ENCODE assay signal across 7 mouse cellular contexts in the genomic region with DNA sequence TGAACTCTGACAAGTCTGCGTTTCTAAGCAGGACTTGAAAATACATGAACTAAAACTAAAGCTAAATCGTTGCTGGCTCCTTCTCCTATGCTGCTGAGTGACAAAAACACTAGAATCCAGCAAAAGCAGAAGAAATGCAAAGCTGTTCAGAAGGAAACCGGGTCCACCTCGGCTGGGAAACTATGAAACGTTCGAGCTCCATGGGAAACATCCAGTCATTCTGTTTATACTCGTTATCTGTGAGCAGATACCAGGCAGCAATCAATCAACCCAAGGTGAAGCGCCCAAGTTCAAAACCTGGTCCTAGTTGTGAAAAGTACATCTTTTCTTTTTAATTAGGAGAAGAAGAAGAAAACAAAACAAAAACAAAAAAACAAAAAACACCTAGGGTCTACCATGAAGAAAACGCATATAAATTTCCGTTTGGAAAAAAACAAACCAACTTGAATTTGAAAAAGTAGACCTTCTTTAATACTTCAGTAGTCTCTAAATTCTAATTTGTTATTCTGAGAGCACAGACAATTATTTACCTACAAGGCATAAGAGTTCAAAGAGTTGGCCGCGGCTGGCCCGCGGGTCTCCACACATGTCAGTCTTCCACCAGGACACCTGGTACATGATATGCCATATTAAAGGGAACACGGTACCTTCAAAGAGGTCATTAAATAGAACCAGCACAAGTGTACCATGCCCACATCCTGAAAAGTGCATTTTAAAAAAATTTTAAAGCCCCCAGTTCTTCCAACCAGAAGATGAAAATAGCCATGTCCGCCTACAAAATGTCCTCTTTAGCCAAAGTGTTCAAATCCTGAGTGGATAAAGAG. TPM values are rescaled to one million over a fixed set of nuclear protein-coding genes. Genes with fewer than 3 reads are reported as not detected.
DNase-seq lines count a peak whose midpoint lies in the region; ATAC-seq and TF ChIP-seq lines count a peak whose summit lies in the region.

No protein-coding gene starts in this region.

- WGBS in lung, embryonic 15.5 days = 15% methylated on average over 16 of the region's 16 CpGs
- 29% methylated on average over 16 of the region's 16 CpGs for WGBS in limb, embryonic 11.5 days
- WGBS in small intestine, adult 2 months = 14% methylated on average over 16 of the region's 16 CpGs

- no peak overlapping the region for H3K27ac ChIP-seq in lung, embryonic 15.5 days
- H3K27ac ChIP-seq in embryonic fibroblast, embryonic 13.5 days (ENCODE audit: insufficient read depth, low read length) = no peak overlapping the region
- no peak overlapping the region for H3K27ac ChIP-seq in limb, embryonic 11.5 days (replicated peaks; ENCODE audit: low read depth, low read length)
- no peak overlapping the region for H3K27ac ChIP-seq in small intestine, adult 2 months (ENCODE audit: insufficient read depth, low read depth, low read length)

- TF ChIP-seq CTCF in embryonic fibroblast, embryonic 13.5 days (IDR thresholded peaks at IDR 0.05; ENCODE audit: borderline replicate concordance, insufficient read depth, low read length) = no peak
- TF ChIP-seq CTCF in small intestine, adult 2 months (IDR thresholded peaks at IDR 0.05; ENCODE audit: extremely low read depth, insufficient read length, insufficient replicate concordance, low read depth, low read length) = no peak

- no peak for TF ChIP-seq POLR2A in embryonic fibroblast, embryonic 13.5 days (IDR thresholded peaks at IDR 0.05; ENCODE audit: low read depth, low read length)
- TF ChIP-seq POLR2A in small intestine, adult 2 months (IDR thresholded peaks at IDR 0.05; ENCODE audit: low read depth, low read length) = no peak

- DNase-seq in lung, postnatal 36 days = no peak
- DNase-seq in limb, embryonic 11.5 days (ENCODE audit: low spot score) = no peak
- no peak for DNase-seq in kidney, adult 18-20 months
- DNase-seq in urinary bladder, postnatal 4 days (ENCODE audit: low spot score in 2 of 2) = no peak

- H3K4me1 ChIP-seq in lung, embryonic 15.5 days = peaks cover 36% of the 10 kb centered on the region
- peaks cover 2% of the 10 kb centered on the region for H3K4me1 ChIP-seq in embryonic fibroblast, embryonic 13.5 days (ENCODE audit: control insufficient read depth, insufficient read depth, low read length)
- peaks cover 5% of the 10 kb centered on the region; the same call in 1 of the 2 replicates for H3K4me1 ChIP-seq in limb, embryonic 11.5 days (ENCODE audit: control insufficient read depth, insufficient read depth, low read length)
- H3K4me1 ChIP-seq in small intestine, adult 2 months (ENCODE audit: control insufficient read depth, insufficient read depth, insufficient read length, low read length) = peaks cover 12% of the 10 kb centered on the region; the same call in 1 of the 2 replicates

- no peaks in the 10 kb centered on the region for H3K36me3 ChIP-seq in lung, embryonic 15.5 days
- H3K36me3 ChIP-seq in limb, embryonic 11.5 days (ENCODE audit: control insufficient read depth, insufficient read depth, low read length) = no peaks in the 10 kb centered on the region
- no peaks in the 10 kb centered on the region for H3K36me3 ChIP-seq in small intestine, adult 2 months (ENCODE audit: control insufficient read depth, insufficient read depth, low read length)

- no peak for ATAC-seq in lung, embryonic 15.5 days (ENCODE audit: borderline replicate concordance, extremely low read depth, low FRiP score, low TSS enrichment)
- ATAC-seq in limb, embryonic 11.5 days (ENCODE audit: insufficient number of reproducible peaks, low FRiP score, low TSS enrichment, low read depth) = no peak

- peak overlapping the region; percentile 84 for H3K9ac ChIP-seq in lung, embryonic 15.5 days
- no peak overlapping the region; the same call in 1 of the 2 replicates for H3K9ac ChIP-seq in limb, embryonic 11.5 days (ENCODE audit: low read length)

- H3K4me3 ChIP-seq in lung, embryonic 15.5 days = peak overlapping the region; percentile 98
- peak overlapping the region; percentile 96 for H3K4me3 ChIP-seq in embryonic fibroblast, embryonic 13.5 days (ENCODE audit: insufficient read depth, low read length)
- peak overlapping the region; percentile 86 for H3K4me3 ChIP-seq in limb, embryonic 11.5 days (ENCODE audit: low read depth, low read length)
- peak overlapping the region; percentile 55 for H3K4me3 ChIP-seq in small intestine, adult 2 months (ENCODE audit: low read depth, low read length)

- no peaks in the 10 kb centered on the region for H3K27me3 ChIP-seq in lung, embryonic 15.5 days
- no peaks in the 10 kb centered on the region for H3K27me3 ChIP-seq in limb, embryonic 11.5 days (ENCODE audit: control insufficient read depth, insufficient read depth, low read length)
- H3K27me3 ChIP-seq in small intestine, adult 2 months (ENCODE audit: control insufficient read depth, insufficient read depth, low read length) = no peaks in the 10 kb centered on the region

- no peaks in the 10 kb centered on the region for H3K9me3 ChIP-seq in lung, embryonic 15.5 days
- H3K9me3 ChIP-seq in limb, embryonic 11.5 days (ENCODE audit: control insufficient read depth, low read length) = no peaks in the 10 kb centered on the region

- peak overlapping the region; percentile 82 for H3K4me2 ChIP-seq in lung, embryonic 15.5 days
- H3K4me2 ChIP-seq in limb, embryonic 11.5 days (ENCODE audit: low read depth, severe bottlenecking) = peak overlapping the region; percentile 81

RNA-seq across cellular contexts. Expression of gene Ern1, which starts 1.4 kb away (rescaled TPM):
- 6.0 and 6.5 TPM in 2 replicates for polyA plus RNA-seq in lung, embryonic 15.5 days (2015; fragmentation: Nextera tagmentation; extraction: Ambion mirVana)
- polyA plus RNA-seq in embryonic fibroblast, embryonic 13.5 days (2011; ENCODE audit: insufficient read length, low read depth, missing spikeins) = 9.3 and 10.9 TPM in 2 replicates
- polyA plus RNA-seq in limb, embryonic 11.5 days (2014; fragmentation: Nextera tagmentation; extraction: Ambion mirVana) = 6.3 and 6.9 TPM in 2 replicates
- polyA plus RNA-seq in small intestine, adult 2 months (2012; rRNA removed) = 14.2 and 31.2 TPM in 2 replicates
